Mouse (Mus musculus) midbrain, embryonic 11.5 days (tissue): ENCODE data around the gene Cln5. TPM values are rescaled to one million over a fixed set of nuclear protein-coding genes. Genes with fewer than 3 reads are reported as not detected.

Source experiments
- polyA plus RNA-seq: library from polyadenylated mRNA; unstranded; fragments of >200 nt; fragmentation: Nextera tagmentation; extraction: Ambion mirVana; gene quantifications from 2 replicates; pipeline ENCODE4 v1.2.1, GENCODE M21; 2014

Gene Cln5
- polyA plus RNA-seq, 1 experiment from 2014 or later, result 27.1 TPM

Other genes starting within 250 kb of the Cln5 start
- 9.3 and 13.7 TPM in 2 replicates for gene Kctd12, start 87.6 kb upstream of the Cln5 start, polyA plus RNA-seq
- gene Acod1, start 23.2 kb upstream of the Cln5 start, polyA plus RNA-seq, result not detected in 2 replicates
- 26.5 and 27.3 TPM in 2 replicates for gene Fbxl3, start 29.4 kb downstream of the Cln5 start, polyA plus RNA-seq